Comparison of ENCODE assay signal across 8 mouse cellular contexts in genomic region chr1:45767533-45767932, GRCm38 (mm10). TPM values are rescaled to one million over a fixed set of nuclear protein-coding genes. Genes with fewer than 3 reads are reported as not detected.
DNase-seq lines count a peak whose midpoint lies in the region; ATAC-seq and TF ChIP-seq lines count a peak whose summit lies in the region.
"Had no signal": no experiment of that assay in that cellular context is flagged by ENCODE, and none has a peak within 500 bp of the region (broad histone marks: within the 10 kb centered on the region; RNA-seq: fewer than 3 reads in every experiment).

No protein-coding gene starts in this region.

- no peak for TF ChIP-seq CTCF in lung, postnatal 0 days (IDR thresholded peaks at IDR 0.05)

- H3K4me2 ChIP-seq in neural tube, embryonic 15.5 days = no peak overlapping the region
- no peak overlapping the region; the same call in 1 of the 2 replicates for H3K4me2 ChIP-seq in embryonic facial prominence, embryonic 11.5 days (ENCODE audit: low read depth, low read length)
- no peak overlapping the region for H3K4me2 ChIP-seq in lung, postnatal 0 days (replicated peaks; ENCODE audit: low read depth, low read length)
- H3K4me2 ChIP-seq: heart, embryonic 15.5 days had no signal

- H3K9me3 ChIP-seq in neural tube, embryonic 15.5 days (replicated peaks) = no peaks in the 10 kb centered on the region
- H3K9me3 ChIP-seq in embryonic facial prominence, embryonic 11.5 days (replicated peaks; ENCODE audit: control insufficient read depth, low read length) = no peaks in the 10 kb centered on the region
- H3K9me3 ChIP-seq in lung, postnatal 0 days (ENCODE audit: low read length) = no peaks in the 10 kb centered on the region
- H3K9me3 ChIP-seq: heart, embryonic 15.5 days had no signal

- 68% methylated on average over 5 of the region's 5 CpGs for WGBS in neural tube, embryonic 15.5 days
- 34% methylated on average over 5 of the region's 5 CpGs for WGBS in embryonic facial prominence, embryonic 11.5 days
- 46% methylated on average over 5 of the region's 5 CpGs for WGBS in lung, postnatal 0 days

- no peak overlapping the region for H3K9ac ChIP-seq in neural tube, embryonic 15.5 days (replicated peaks)
- H3K9ac ChIP-seq in embryonic facial prominence, embryonic 11.5 days (replicated peaks; ENCODE audit: low read length) = no peak overlapping the region
- H3K9ac ChIP-seq in lung, postnatal 0 days (replicated peaks; ENCODE audit: low read depth) = no peak overlapping the region
- H3K9ac ChIP-seq: heart, embryonic 15.5 days had no signal

- no peak overlapping the region for H3K27ac ChIP-seq in neural tube, embryonic 15.5 days (replicated peaks)
- peak overlapping the region; percentile 73 for H3K27ac ChIP-seq in embryonic facial prominence, embryonic 11.5 days (replicated peaks; ENCODE audit: low read depth, low read length)
- 0 out of 2 replicates have a peak overlapping the region, but pooled peaks have one; percentile 4 for H3K27ac ChIP-seq in lung, postnatal 0 days (ENCODE audit: low read length)
- H3K27ac ChIP-seq: heart, embryonic 15.5 days had no signal

- no peaks in the 10 kb centered on the region for H3K27me3 ChIP-seq in neural tube, embryonic 15.5 days (replicated peaks)
- H3K27me3 ChIP-seq in embryonic facial prominence, embryonic 11.5 days (ENCODE audit: control insufficient read depth, insufficient read depth, low read length) = no peaks in the 10 kb centered on the region; the same call in 1 of the 2 replicates
- H3K27me3 ChIP-seq in lung, postnatal 0 days (replicated peaks; ENCODE audit: insufficient read depth, low read length) = no peaks in the 10 kb centered on the region
- H3K27me3 ChIP-seq: heart, embryonic 15.5 days had no signal

- no peak overlapping the region for H3K4me3 ChIP-seq in neural tube, embryonic 15.5 days (replicated peaks)
- H3K4me3 ChIP-seq in embryonic facial prominence, embryonic 11.5 days (ENCODE audit: low read depth, low read length) = no peak overlapping the region
- no peak overlapping the region for H3K4me3 ChIP-seq in lung, postnatal 0 days (ENCODE audit: low read depth, low read length)
- H3K4me3 ChIP-seq: heart, embryonic 15.5 days had no signal

- TF ChIP-seq EP300 in lung, postnatal 0 days (IDR thresholded peaks at IDR 0.05) = no peak

- no peaks in the 10 kb centered on the region for H3K36me3 ChIP-seq in neural tube, embryonic 15.5 days
- no peaks in the 10 kb centered on the region for H3K36me3 ChIP-seq in embryonic facial prominence, embryonic 11.5 days (replicated peaks; ENCODE audit: control insufficient read depth, insufficient read depth, low read depth, low read length)
- H3K36me3 ChIP-seq in lung, postnatal 0 days (ENCODE audit: insufficient read depth, low read length) = no peaks in the 10 kb centered on the region
- H3K36me3 ChIP-seq: heart, embryonic 15.5 days had no signal

- H3K4me1 ChIP-seq in neural tube, embryonic 15.5 days = no peaks in the 10 kb centered on the region
- peaks cover 2% of the 10 kb centered on the region; the same call in 1 of the 2 replicates for H3K4me1 ChIP-seq in embryonic facial prominence, embryonic 11.5 days (ENCODE audit: control insufficient read depth, insufficient read depth, low read length)
- H3K4me1 ChIP-seq in lung, postnatal 0 days (ENCODE audit: insufficient read depth, low read depth, low read length) = no peaks in the 10 kb centered on the region
- H3K4me1 ChIP-seq: heart, embryonic 15.5 days had no signal

- peak; percentile 26 for DNase-seq in neural tube, embryonic 10.5 days (ENCODE audit: extremely low spot score, low spot score)
- DNase-seq in embryonic facial prominence, embryonic 11.5 days (ENCODE audit: low spot score) = peak; percentile 80
- peak; percentile 64 for DNase-seq in gastrocnemius, postnatal 25 days
- peak; percentile 14 for DNase-seq in lung, postnatal 0 days (ENCODE audit: low spot score)
- DNase-seq in Muller cell, postnatal 12 days (ENCODE audit: inconsistent ontology term) = no peak

- ATAC-seq in neural tube, embryonic 15.5 days (ENCODE audit: low FRiP score) = no peak
- ATAC-seq in embryonic facial prominence, embryonic 11.5 days (replicated peaks; ENCODE audit: insufficient number of reproducible peaks, low FRiP score, low TSS enrichment, low read depth) = peak; percentile 80
- ATAC-seq in lung, postnatal 0 days = no peak
- ATAC-seq in activated CD4-positive, CD25-positive, alpha-beta regulatory T cell, adult 4 months = no peak

RNA-seq across cellular contexts. Expression of gene Wdr75, which starts 27.4 kb away (rescaled TPM):
- polyA plus RNA-seq in neural tube, embryonic 15.5 days (2015; fragmentation: Nextera tagmentation; extraction: Ambion mirVana) = 55.8 and 58.6 TPM in 2 replicates
- 102 and 114 TPM in 2 replicates for polyA plus RNA-seq in embryonic facial prominence, embryonic 11.5 days (2014; fragmentation: Nextera tagmentation; extraction: Ambion mirVana)
- total RNA-seq in gastrocnemius, postnatal 25 days (2021) = 10 to 100 TPM; 11.3 to 16.0 TPM
- 29.3 and 31.3 TPM in 2 replicates for polyA plus RNA-seq in lung, postnatal 0 days (2015; fragmentation: Nextera tagmentation; extraction: Ambion mirVana)
- polyA plus RNA-seq in activated CD4-positive, CD25-positive, alpha-beta regulatory T cell, adult 4 months (2017; shearing (Covaris generic)) = 10 to 100 TPM; 38.9 to 47.1 TPM
